Mouse (Mus musculus) kidney, adult 2 months (tissue): ENCODE data around the gene Dus1l. TPM values are rescaled to one million over a fixed set of nuclear protein-coding genes. Genes with fewer than 3 reads are reported as not detected.
"Not testable (repeated sequence)": the region's sequence is repeated elsewhere in the genome, so short reads cannot be mapped to it uniquely, and the experiment has no call there.

ENCODE experiments used
- DNase-seq: peaks from one replicate; pipeline ENCODE4 v3.0.0; 2021
- H3K27ac ChIP-seq: fragments of 200-500 bp; 2 replicates; pipeline ENCODE4 v1.5.1; 2012; ENCODE audit warnings: low read depth, low read length, control low read depth, inconsistent platforms; ENCODE audit not compliant: insufficient read depth
- H3K27me3 ChIP-seq: fragments of 200-500 bp; replicated peaks from 2 replicates; pipeline ENCODE4 v1.6.1; 2012; ENCODE audit warnings: mild to moderate bottlenecking, moderate library complexity, low read length, inconsistent platforms; ENCODE audit not compliant: control insufficient read depth, insufficient read depth
- H3K36me3 ChIP-seq: fragments of 200-500 bp; 2 replicates; pipeline ENCODE4 v1.6.1; 2012; ENCODE audit warnings: mild to moderate bottlenecking, moderate library complexity, low read length, inconsistent platforms; ENCODE audit not compliant: control insufficient read depth, insufficient read depth
- H3K4me1 ChIP-seq: fragments of 200-500 bp; 2 replicates; pipeline ENCODE4 v1.6.1; 2011; ENCODE audit warnings: low read length; ENCODE audit not compliant: control insufficient read depth, insufficient read depth
- H3K4me3 ChIP-seq: fragments of 200-500 bp; 2 replicates; pipeline ENCODE4 v1.5.1; 2011; ENCODE audit warnings: mild to moderate bottlenecking, low read depth, low read length, control low read depth; ENCODE audit not compliant: insufficient read depth
- CTCF ChIP-seq: fragments of 200-500 bp; conservative IDR thresholded peaks from 2 replicates; pipeline ENCODE4 v1.5.1; 2011; ENCODE audit warnings: low read depth, mild to moderate bottlenecking, control low read depth, low read length, moderate library complexity, mixed read lengths; ENCODE audit not compliant: insufficient read depth, insufficient read length
- POLR2A ChIP-seq: fragments of 200-500 bp; IDR thresholded peaks from one replicate; pipeline ENCODE4 v1.6.1; 2011; ENCODE audit warnings: low read depth, low read length, control low read depth
- WGBS: fragments of 180-500 bp; shearing (Covaris S2); methylation state at CpG from one replicate; pipeline ENCODE4 v1.1.7; 2018; 5-methylcytosine and 5-hydroxymethylcytosine counted together
- polyA plus RNA-seq: library from polyadenylated mRNA; depleted of rRNA; stranded (reverse); fragments of >200 nt; gene quantifications from 2 replicates; pipeline ENCODE4 v1.2.3, GENCODE M21; 2012

The Dus1l gene
- polyA plus RNA-seq, 1 experiment: 42.3 TPM

- no peak for DNase-seq
- 92% methylated on average over 3 of the region's 3 CpGs for WGBS
- H3K4me1 ChIP-seq: no peaks in the 10 kb centered on the region
- no peak overlapping the region for H3K4me3 ChIP-seq
- H3K36me3 ChIP-seq: no peaks in the 10 kb centered on the region
- TF ChIP-seq CTCF (no peak), POLR2A (no peak)
- H3K27ac ChIP-seq: no peak overlapping the region
- H3K27me3 ChIP-seq: no peaks in the 10 kb centered on the region
Measured at GRCm38 (mm10) chr11:120772749-120773148, 23.5 kb downstream of the Dus1l start.

- Histone ChIP-seq H3K4me3 (no peak overlapping the region), H3K4me1 (no peaks in the 10 kb centered on the region), H3K27me3 (no peaks in the 10 kb centered on the region), H3K36me3 (no peaks in the 10 kb centered on the region), H3K27ac (no peak overlapping the region)
- WGBS: 68% methylated on average over 1 of the region's 1 CpGs
- DNase-seq: no peak
- TF ChIP-seq POLR2A (no peak), CTCF (no peak)
Measured at GRCm38 (mm10) chr11:120768206-120768605, 28.0 kb downstream of the Dus1l start.

DNA sequence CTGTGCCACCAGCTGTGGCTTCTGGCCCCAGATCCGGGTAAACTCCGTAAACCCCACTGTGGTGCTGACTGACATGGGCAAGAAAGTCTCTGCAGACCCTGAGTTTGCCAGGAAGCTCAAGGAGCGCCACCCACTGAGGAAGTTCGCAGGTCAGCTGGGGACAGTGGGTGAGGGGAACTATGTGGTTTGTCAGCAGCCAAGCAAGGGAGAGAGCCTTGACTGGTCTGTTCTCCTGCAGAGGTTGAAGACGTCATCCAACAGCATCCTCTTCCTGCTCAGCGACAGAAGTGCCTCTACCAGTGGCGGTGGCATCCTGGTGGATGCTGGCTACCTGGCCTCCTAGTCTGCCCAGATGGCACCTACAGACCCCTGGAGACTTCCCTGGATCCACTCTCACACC, 29.2 kb downstream of the Dus1l start:
- not testable (repeated sequence) for H3K4me1 ChIP-seq, H3K27me3 ChIP-seq, H3K36me3 ChIP-seq, H3K27ac ChIP-seq, DNase-seq, H3K4me3 ChIP-seq
- WGBS: 77% methylated on average over 5 of the region's 7 CpGs

- H3K4me1 ChIP-seq, H3K27me3 ChIP-seq, DNase-seq, H3K27ac ChIP-seq, H3K4me3 ChIP-seq, H3K36me3 ChIP-seq: not testable (repeated sequence)
- 47% methylated on average over 5 of the region's 23 CpGs for WGBS
Measured at GRCm38 (mm10) chr11:120763121-120763999, 32.8 kb downstream of the Dus1l start.

GRCm38 (mm10) chr11:120762672-120763041, 33.5 kb downstream of the Dus1l start, which contains the start of gene Hmga1b:
Gene Hmga1b (plus strand): TSS chr11:120762794.
- H3K27ac ChIP-seq, H3K4me3 ChIP-seq, H3K27me3 ChIP-seq, H3K4me1 ChIP-seq, H3K36me3 ChIP-seq, DNase-seq: not testable (repeated sequence)
- WGBS: 21% methylated on average over 14 of the region's 14 CpGs

DNA sequence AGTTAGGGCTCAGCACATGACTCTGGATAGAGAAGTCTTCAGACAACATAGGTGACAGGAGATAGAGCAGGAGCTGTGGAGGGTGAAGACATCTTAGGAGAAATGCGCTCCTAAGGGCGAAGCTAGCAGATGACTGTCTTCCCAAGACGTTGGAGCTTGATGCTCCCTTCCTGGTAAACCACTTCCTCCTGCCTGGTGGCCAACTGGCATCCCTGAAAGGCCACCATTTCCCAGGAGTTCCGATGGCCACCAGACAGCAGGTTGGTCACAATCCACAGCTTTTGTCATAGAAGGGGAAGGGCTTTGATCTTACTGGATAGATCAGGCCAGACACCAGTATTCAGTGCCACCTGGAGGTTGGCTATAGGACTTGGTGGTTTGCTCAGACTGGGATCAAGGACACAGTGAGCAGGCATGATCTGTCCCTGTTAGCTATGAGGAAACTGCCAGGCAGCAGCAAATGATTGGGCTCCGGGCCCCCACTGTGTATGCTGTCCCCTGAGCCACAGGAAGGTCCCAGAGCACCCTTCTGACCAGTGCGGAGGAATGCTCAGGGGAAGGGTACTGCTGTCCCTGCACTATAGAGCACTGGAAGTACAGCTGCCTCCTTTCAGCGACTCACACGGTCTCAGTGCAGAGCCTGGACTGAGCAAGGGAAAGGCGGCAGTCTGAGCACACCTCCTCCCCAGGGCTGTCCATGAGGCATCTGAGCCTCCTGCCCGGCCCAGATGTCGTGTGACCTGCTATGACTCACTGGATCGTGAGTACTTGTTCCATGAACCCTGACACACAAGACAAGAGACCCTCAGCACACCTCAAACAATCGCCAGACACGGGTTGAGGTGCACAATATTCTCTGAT, 34.2 kb downstream of the Dus1l start:
- TF ChIP-seq CTCF (no peak), POLR2A (no peak)
- no peaks in the 10 kb centered on the region for H3K4me1 ChIP-seq
- DNase-seq: no peak
- WGBS: 64% methylated on average over 14 of the region's 14 CpGs
- no peak overlapping the region for H3K27ac ChIP-seq
- no peak overlapping the region for H3K4me3 ChIP-seq
- no peaks in the 10 kb centered on the region for H3K36me3 ChIP-seq
- H3K27me3 ChIP-seq: peaks cover 1% of the 10 kb centered on the region; the same call in 1 of the 2 replicates

DNA sequence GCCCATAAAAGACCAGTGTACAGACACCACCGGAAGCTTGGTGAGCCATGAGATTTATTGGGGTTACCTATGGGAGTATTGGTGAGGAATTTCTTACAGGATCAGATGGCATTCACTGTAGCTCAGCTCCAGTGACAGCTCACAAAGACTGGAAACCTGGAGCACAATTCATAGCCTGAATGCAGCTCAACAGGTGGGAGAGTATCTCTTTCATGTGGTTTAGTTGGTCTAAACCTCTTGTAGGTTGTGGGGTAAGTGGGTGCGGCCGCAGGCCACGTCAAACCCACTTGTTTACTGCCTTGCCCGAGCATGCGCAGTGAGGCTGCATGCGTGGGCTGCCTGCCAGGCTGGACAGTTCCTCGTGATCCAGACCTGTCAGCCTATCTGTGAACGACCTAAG, 36.0 kb downstream of the Dus1l start:
- Histone ChIP-seq H3K4me1 (no peaks in the 10 kb centered on the region), H3K27ac (no peak overlapping the region), H3K4me3 (no peak overlapping the region), H3K27me3 (peaks cover 1% of the 10 kb centered on the region; the same call in 1 of the 2 replicates), H3K36me3 (no peaks in the 10 kb centered on the region)
- TF ChIP-seq CTCF: no peak
- no peak for TF ChIP-seq POLR2A
- 52% methylated on average over 9 of the region's 9 CpGs for WGBS
- DNase-seq: peak; percentile 41
